Mouse (Mus musculus): ENCODE results near the gene B4galt7.

The B4galt7 gene

GRCm38 (mm10) chr13:55622649-55623541 lies 23.2 kb downstream of the B4galt7 start, which contains the start of gene Caml:
TSS of gene Caml (plus strand) at chr13:55623005.
- CTCF ChIA-PET, result interaction anchor here in 3 of 4 experiments (0.6 to 3.3 kb wide), 12 partner anchors 12 to 340 kb away, joined by 3 to 14 read pairs (median 4); partner anchors contain the start of genes Ddx46 (in 1 of the 3) and Pcbd2 (in 1 of the 3)
- POLR2A ChIA-PET, result interaction anchor here (0.5 to 5.3 kb wide), 53 partner anchors 9 to 867 kb away, joined by 3 to 54 read pairs (median 4); partner anchors contain the start of genes B230219D22Rik (in 3 of the 4), B4galt7 (in 3 of the 4), Ddx46 (in 3 of the 4) and Cxcl14 (in 1 of the 4)

GRCm38 (mm10) chr13:55634639-55635127 lies 35.0 kb downstream of the B4galt7 start, which contains the start of gene Ddx46:
TSS of gene Ddx46 (plus strand) at chr13:55635027.
- ChIA-PET POLR2A (interaction anchor here (0.6 to 3.8 kb wide), 28 partner anchors 8 to 266 kb away, joined by 3 to 44 read pairs (median 4); partner anchors contain the start of genes Caml (in 3 of the 4) and B230219D22Rik (in 2 of the 4)), CTCF (interaction anchor here (0.5 to 1.5 kb wide), 18 partner anchors 8 to 616 kb away, joined by 3 to 14 read pairs (median 3); partner anchors contain the start of genes B230219D22Rik (in 1 of the 4), B4galt7 (in 1 of the 4) and Caml (in 1 of the 4))

GRCm38 (mm10) chr13:55635146-55635571 lies 35.5 kb downstream of the B4galt7 start:
- ChIA-PET CTCF (interaction anchor here (0.5 to 1.5 kb wide), 17 partner anchors 9 to 617 kb away, joined by 3 to 14 read pairs (median 3); partner anchors contain the start of genes B230219D22Rik (in 1 of the 4), B4galt7 (in 1 of the 4) and Caml (in 1 of the 4)), POLR2A (interaction anchor here (0.6 to 3.8 kb wide), 28 partner anchors 8 to 266 kb away, joined by 3 to 44 read pairs (median 4); partner anchors contain the start of genes Caml (in 3 of the 4) and B230219D22Rik (in 2 of the 4))

- POLR2A ChIA-PET, result interaction anchor here in 3 of 4 experiments (0.7 to 3.8 kb wide), 9 partner anchors 10 to 243 kb away, joined by 3 to 44 read pairs (median 4); partner anchors contain the start of genes Caml (in 2 of the 3) and B230219D22Rik (in 1 of the 3)
- CTCF ChIA-PET, result interaction anchor here in 1 of 4 experiments (0.7 kb wide), 1 partner anchor 124 kb away, joined by 3 read pairs; no protein-coding TSS in a partner anchor
These were observed 36.7 kb downstream of the B4galt7 start for GRCm38 (mm10) chr13:55636185-55636983.

GRCm38 (mm10) chr13:55640480-55640879 lies 40.8 kb downstream of the B4galt7 start:
- POLR2A ChIA-PET, result interaction anchor here (0.6 to 3.5 kb wide), 23 partner anchors 11 to 451 kb away, joined by 3 to 34 read pairs (median 4); partner anchors contain the start of genes B230219D22Rik (in 2 of the 4), Caml (in 2 of the 4), Pcbd2 (in 2 of the 4) and B4galt7 (in 1 of the 4)
- CTCF ChIA-PET, result interaction anchor here (0.6 to 1.8 kb wide), 49 partner anchors 8 to 644 kb away, joined by 3 to 26 read pairs (median 4); partner anchors contain the start of genes B4galt7 (in 1 of the 4), Caml (in 1 of the 4) and Ddx41 (in 1 of the 4)

GRCm38 (mm10) chr13:55644525-55644924 lies 44.8 kb downstream of the B4galt7 start:
- POLR2A ChIA-PET, result interaction anchor here in 2 of 4 experiments (0.7 to 1.3 kb wide), 4 partner anchors 10 to 492 kb away, joined by 3 to 4 read pairs (median 4); partner anchors contain the start of gene Ddx46 (in 1 of the 2)
- CTCF ChIA-PET, result interaction anchor here in 2 of 4 experiments (0.6 to 0.9 kb wide), 3 partner anchors 10 to 323 kb away, joined by 3 to 5 read pairs (median 4); partner anchors contain the start of gene Ddx46 (in 1 of the 2)

- ChIA-PET CTCF (interaction anchor here in 2 of 4 experiments (0.7 to 1.6 kb wide), 2 partner anchors 9 to 10 kb away, joined by 3 to 5 read pairs; no protein-coding TSS in a partner anchor), POLR2A (interaction anchor here in 3 of 4 experiments (0.7 to 2.4 kb wide), 7 partner anchors 8 to 43 kb away, joined by 3 to 6 read pairs (median 3); partner anchors contain the start of genes B230219D22Rik (in 1 of the 3) and Ddx46 (in 1 of the 3))
These were observed 50.4 kb downstream of the B4galt7 start for GRCm38 (mm10) chr13:55650098-55650497.

GRCm38 (mm10) chr13:55650980-55651379 lies 51.3 kb downstream of the B4galt7 start:
- ChIA-PET CTCF (interaction anchor here in 2 of 4 experiments (0.5 to 1.6 kb wide), 3 partner anchors 11 to 134 kb away, joined by 3 to 5 read pairs (median 4); no protein-coding TSS in a partner anchor), POLR2A (interaction anchor here in 2 of 4 experiments (0.5 to 2.4 kb wide), 7 partner anchors 8 to 179 kb away, joined by 3 to 6 read pairs (median 4); partner anchors contain the start of gene Ddx46 (in 1 of the 2))
